Mouse (Mus musculus) embryonic facial prominence, embryonic 12.5 days (tissue): ENCODE results near the gene Malsu1. TPM values are rescaled to one million over a fixed set of nuclear protein-coding genes. Genes with fewer than 3 reads are reported as not detected.
A peak's percentile ranks its signal among the peaks of the same experiment; 100 is the strongest.

Experiments
- ATAC-seq: fragments of 200-750 bp; cut with Nextera tagmentation; 2 replicates; pipeline ENCODE4 v1.8.0; 2017; ENCODE audit not compliant: insufficient number of reproducible peaks, insufficient read depth, low FRiP score, low TSS enrichment
- H3K27ac ChIP-seq: fragments of 300-500 bp; sonication (generic); 2 replicates; pipeline ENCODE4 v1.5.1; 2016; ENCODE audit warnings: mild to moderate bottlenecking
- H3K27me3 ChIP-seq: fragments of 300-500 bp; sonication (generic); 2 replicates; pipeline ENCODE4 v1.6.1; 2016; ENCODE audit warnings: mild to moderate bottlenecking, moderate library complexity
- H3K36me3 ChIP-seq: fragments of 300-500 bp; sonication (generic); 2 replicates; pipeline ENCODE4 v1.6.1; 2016; ENCODE audit warnings: mild to moderate bottlenecking
- H3K4me1 ChIP-seq: fragments of 300-500 bp; sonication (generic); 2 replicates; pipeline ENCODE4 v1.6.1; 2016
- H3K4me2 ChIP-seq: fragments of 300-500 bp; sonication (generic); replicated peaks from 2 replicates; pipeline ENCODE4 v1.6.1; 2016; ENCODE audit warnings: mild to moderate bottlenecking, moderate library complexity
- H3K4me3 ChIP-seq: fragments of 300-500 bp; sonication (generic); 2 replicates; pipeline ENCODE4 v1.5.1; 2016; ENCODE audit warnings: mild to moderate bottlenecking
- H3K9ac ChIP-seq: fragments of 300-500 bp; sonication (generic); 2 replicates; pipeline ENCODE4 v1.6.1; 2016; ENCODE audit warnings: mild to moderate bottlenecking, moderate library complexity
- H3K9me3 ChIP-seq: fragments of 300-500 bp; sonication (generic); 2 replicates; pipeline ENCODE4 v1.6.1; 2016; ENCODE audit warnings: mild to moderate bottlenecking, moderate library complexity
- WGBS: fragments of 180-500 bp; shearing (Covaris S2); methylation state at CpG from one replicate; pipeline ENCODE4 v1.1.7; 2016; 5-methylcytosine and 5-hydroxymethylcytosine counted together
- polyA plus RNA-seq: library from polyadenylated mRNA; unstranded; fragments of >200 nt; fragmentation: Nextera tagmentation; extraction: Ambion mirVana; gene quantifications from 2 replicates; pipeline ENCODE4 v1.2.1, GENCODE M21; 2016

Gene Malsu1
- polyA plus RNA-seq, result 72.8 and 76.9 TPM in 2 replicates

GRCm38 (mm10) chr6:49073304-49074116 lies at the start of gene Malsu1:
TSS of gene Malsu1 (plus strand) at chr6:49073795.
- Histone ChIP-seq H3K27me3 (no peaks in the 10 kb centered on the region), H3K4me2 (peak within 1 kb of the TSS; percentile 88), H3K4me3 (peak within 1 kb of the TSS; percentile 86), H3K36me3 (0 out of 2 replicates have a peak, but pooled peaks cover 1% of the 10 kb centered on the region), H3K4me1 (peaks cover 10% of the 10 kb centered on the region), H3K27ac (peak within 1 kb of the TSS; percentile 84), H3K9me3 (no peaks in the 10 kb centered on the region), H3K9ac (peak within 1 kb of the TSS; percentile 86)
- peak; percentile 92 for ATAC-seq
- under 1% methylated on average over 49 of the region's 49 CpGs for WGBS

GRCm38 (mm10) chr6:49025290-49025689 lies 48.3 kb upstream of the Malsu1 start:
- Histone ChIP-seq H3K9ac (no peak overlapping the region), H3K9me3 (no peaks in the 10 kb centered on the region), H3K4me2 (no peak overlapping the region), H3K27ac (no peak overlapping the region), H3K36me3 (no peaks in the 10 kb centered on the region), H3K4me3 (no peak overlapping the region), H3K4me1 (no peaks in the 10 kb centered on the region), H3K27me3 (no peaks in the 10 kb centered on the region)
- WGBS, result 80% methylated on average over 7 of the region's 7 CpGs
- ATAC-seq, result no peak

- no peak overlapping the region for H3K9ac ChIP-seq
- no peak for ATAC-seq
- WGBS, result 89% methylated on average over 5 of the region's 5 CpGs
Measured at GRCm38 (mm10) chr6:49026496-49026895, 47.1 kb upstream of the Malsu1 start.

GRCm38 (mm10) chr6:49028019-49028418 lies 45.6 kb upstream of the Malsu1 start:
- H3K9me3 ChIP-seq, result no peaks in the 10 kb centered on the region
- no peaks in the 10 kb centered on the region for H3K36me3 ChIP-seq
- no peaks in the 10 kb centered on the region for H3K4me1 ChIP-seq
- no peak overlapping the region for H3K27ac ChIP-seq
- WGBS, result 85% methylated on average over 6 of the region's 6 CpGs
- no peak overlapping the region for H3K4me2 ChIP-seq
- ATAC-seq, result no peak
- no peak overlapping the region for H3K9ac ChIP-seq
- no peak overlapping the region for H3K4me3 ChIP-seq
- no peaks in the 10 kb centered on the region for H3K27me3 ChIP-seq

More at GRCm38 (mm10) chr6:49026496-49026895, 47.1 kb upstream of the Malsu1 start:
- Histone ChIP-seq H3K36me3 (no peaks in the 10 kb centered on the region), H3K9me3 (no peaks in the 10 kb centered on the region), H3K27me3 (no peaks in the 10 kb centered on the region), H3K4me2 (no peak overlapping the region), H3K4me3 (no peak overlapping the region), H3K27ac (no peak overlapping the region), H3K4me1 (no peaks in the 10 kb centered on the region)

- WGBS, result 86% methylated on average over 3 of the region's 3 CpGs
Measured at GRCm38 (mm10) chr6:49028708-49029107, 44.9 kb upstream of the Malsu1 start.

GRCm38 (mm10) chr6:49031230-49031629 lies 42.4 kb upstream of the Malsu1 start:
- H3K27ac ChIP-seq, result no peak overlapping the region
- 0 out of 2 replicates have a peak, but pooled peaks cover 6% of the 10 kb centered on the region for H3K27me3 ChIP-seq
- 76% methylated on average over 4 of the region's 4 CpGs for WGBS
- H3K4me1 ChIP-seq, result no peaks in the 10 kb centered on the region; the same call in 1 of the 2 replicates
- no peak overlapping the region for H3K4me3 ChIP-seq
- H3K9me3 ChIP-seq, result no peaks in the 10 kb centered on the region
- H3K9ac ChIP-seq, result no peak overlapping the region
- ATAC-seq, result no peak
- H3K4me2 ChIP-seq, result no peak overlapping the region
- H3K36me3 ChIP-seq, result no peaks in the 10 kb centered on the region

More at GRCm38 (mm10) chr6:49028708-49029107, 44.9 kb upstream of the Malsu1 start:
- Histone ChIP-seq H3K4me1 (no peaks in the 10 kb centered on the region), H3K4me3 (no peak overlapping the region), H3K9ac (no peak overlapping the region), H3K27ac (no peak overlapping the region), H3K36me3 (no peaks in the 10 kb centered on the region), H3K4me2 (no peak overlapping the region), H3K27me3 (no peaks in the 10 kb centered on the region), H3K9me3 (no peaks in the 10 kb centered on the region)
- ATAC-seq, result no peak

- H3K4me2 ChIP-seq, result no peak overlapping the region
- H3K9me3 ChIP-seq, result no peaks in the 10 kb centered on the region
- H3K9ac ChIP-seq, result no peak overlapping the region
- H3K27me3 ChIP-seq, result peaks cover 15% of the 10 kb centered on the region; the same call in 1 of the 2 replicates
- WGBS, result 75% methylated on average over 4 of the region's 4 CpGs
- no peaks in the 10 kb centered on the region for H3K36me3 ChIP-seq
- H3K4me3 ChIP-seq, result no peak overlapping the region
- H3K27ac ChIP-seq, result no peak overlapping the region
- H3K4me1 ChIP-seq, result no peaks in the 10 kb centered on the region; the same call in 1 of the 2 replicates
- ATAC-seq, result no peak
Measured at GRCm38 (mm10) chr6:49032783-49033182, 40.8 kb upstream of the Malsu1 start.

GRCm38 (mm10) chr6:49036275-49037267 lies 37.0 kb upstream of the Malsu1 start, which contains the start of gene Gpnmb:
TSS of gene Gpnmb (plus strand) at chr6:49036546.
- no peaks in the 10 kb centered on the region for H3K36me3 ChIP-seq
- peaks cover 15% of the 10 kb centered on the region; the same call in 1 of the 2 replicates for H3K27me3 ChIP-seq
- H3K4me2 ChIP-seq, result peak within 1 kb of the TSS; percentile 36
- H3K27ac ChIP-seq, result no peak within 1 kb of the TSS
- no peak within 1 kb of the TSS for H3K9ac ChIP-seq
- no peak for ATAC-seq
- H3K4me1 ChIP-seq, result no peaks in the 10 kb centered on the region; the same call in 1 of the 2 replicates
- no peaks in the 10 kb centered on the region for H3K9me3 ChIP-seq
- 39% methylated on average over 28 of the region's 28 CpGs for WGBS
- peak within 1 kb of the TSS; percentile 7 for H3K4me3 ChIP-seq

GRCm38 (mm10) chr6:49037268-49037662 lies 36.3 kb upstream of the Malsu1 start:
- H3K36me3 ChIP-seq, result no peaks in the 10 kb centered on the region
- no peak for ATAC-seq
- H3K4me3 ChIP-seq, result no peak overlapping the region
- H3K27ac ChIP-seq, result no peak overlapping the region
- H3K27me3 ChIP-seq, result peaks cover 15% of the 10 kb centered on the region; the same call in 1 of the 2 replicates
- 69% methylated on average over 12 of the region's 12 CpGs for WGBS
- H3K9me3 ChIP-seq, result no peaks in the 10 kb centered on the region
- no peaks in the 10 kb centered on the region; the same call in 1 of the 2 replicates for H3K4me1 ChIP-seq
- no peak overlapping the region for H3K9ac ChIP-seq
- peak overlapping the region; percentile 36 for H3K4me2 ChIP-seq

- Histone ChIP-seq H3K27ac (no peak overlapping the region), H3K4me2 (peak overlapping the region; percentile 48), H3K4me1 (no peaks in the 10 kb centered on the region; the same call in 1 of the 2 replicates), H3K9me3 (no peaks in the 10 kb centered on the region), H3K9ac (peak overlapping the region; percentile 52; the same call in 1 of the 2 replicates), H3K4me3 (peak overlapping the region; percentile 33), H3K27me3 (peaks cover 17% of the 10 kb centered on the region; the same call in 1 of the 2 replicates), H3K36me3 (no peaks in the 10 kb centered on the region)
- no peak for ATAC-seq
- 13% methylated on average over 18 of the region's 18 CpGs for WGBS
Measured at GRCm38 (mm10) chr6:49039470-49040180, 34.0 kb upstream of the Malsu1 start.

- no peak for ATAC-seq
- Histone ChIP-seq H3K4me1 (no peaks in the 10 kb centered on the region), H3K9ac (no peak overlapping the region), H3K4me2 (no peak overlapping the region), H3K27me3 (0 out of 2 replicates have a peak, but pooled peaks cover 2% of the 10 kb centered on the region), H3K4me3 (no peak overlapping the region), H3K27ac (no peak overlapping the region), H3K9me3 (no peaks in the 10 kb centered on the region), H3K36me3 (no peaks in the 10 kb centered on the region)
- WGBS, result 76% methylated on average over 6 of the region's 6 CpGs
Measured at GRCm38 (mm10) chr6:49046502-49046901, 27.1 kb upstream of the Malsu1 start.
